Mouse (Mus musculus): ENCODE results near the gene Thumpd1.
"Not testable (repeated sequence)": the region's sequence is repeated elsewhere in the genome, so short reads cannot be mapped to it uniquely, and the experiment has no call there.

Thumpd1 gene

GRCm38 (mm10) chr7:119720253-119720946 lies at the start of gene Thumpd1:
Gene Thumpd1, minus strand, starts transcription at chr7:119720798.
- in situ Hi-C loops (cut with MseI, MboI), result no loop called here

- in situ Hi-C loops (cut with MseI, MboI), result no loop called here
Measured at GRCm38 (mm10) chr7:119769895-119770294, 49.3 kb upstream of the Thumpd1 start.

DNA sequence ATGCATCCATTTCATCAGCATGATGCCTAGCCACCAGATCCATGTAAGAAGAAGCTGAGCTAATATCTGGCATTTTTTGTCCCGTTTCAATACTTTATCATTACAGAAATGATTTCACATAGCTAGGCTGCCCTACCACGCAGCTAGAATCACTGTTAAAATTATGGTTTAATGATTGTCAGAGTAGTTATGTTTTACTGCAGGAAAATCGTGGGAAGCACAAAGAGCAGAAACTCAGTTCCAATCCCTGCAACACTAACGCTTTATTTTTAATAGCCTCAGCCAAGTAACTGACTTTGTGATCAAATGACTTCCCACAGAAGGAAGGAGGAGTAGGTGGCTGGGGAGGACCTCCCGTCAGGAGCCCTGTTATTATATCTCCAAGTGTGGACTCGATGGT lies 46.4 kb upstream of the Thumpd1 start:
- in situ Hi-C loops (cut with MseI, MboI), result no loop called here

GRCm38 (mm10) chr7:119764377-119764776 lies 43.8 kb upstream of the Thumpd1 start:
- in situ Hi-C loops (cut with MseI, MboI), result no loop called here

- in situ Hi-C loops (cut with MseI, MboI), result no loop called here
Measured at GRCm38 (mm10) chr7:119762166-119762697, 41.6 kb upstream of the Thumpd1 start.

DNA sequence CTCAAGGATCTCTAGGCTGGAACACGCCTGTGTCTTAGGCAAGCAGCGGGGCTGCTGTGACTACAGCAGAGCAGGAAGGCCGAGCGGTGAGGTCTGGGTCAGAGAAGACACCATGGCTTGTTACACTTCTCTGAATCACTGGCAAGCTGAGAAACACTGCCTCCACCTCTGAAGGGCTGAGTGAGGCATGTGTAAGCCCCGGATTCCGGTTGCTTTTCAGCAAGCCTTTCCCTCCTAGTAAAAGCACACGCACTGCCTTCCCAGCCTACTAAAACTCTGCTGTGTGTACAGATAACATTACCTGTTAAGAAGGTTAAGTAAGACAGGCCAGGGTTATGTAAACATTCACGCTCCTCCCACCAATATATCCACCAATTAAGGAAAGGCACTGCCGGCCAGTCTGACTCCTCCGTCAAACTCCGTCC lies 39.9 kb upstream of the Thumpd1 start, which contains the start of gene Acsm3:
Acsm3 (plus strand) TSS at position 397 of the 425 bp plus-strand sequence.
- in situ Hi-C loops (cut with MseI, MboI), result no loop called here

DNA sequence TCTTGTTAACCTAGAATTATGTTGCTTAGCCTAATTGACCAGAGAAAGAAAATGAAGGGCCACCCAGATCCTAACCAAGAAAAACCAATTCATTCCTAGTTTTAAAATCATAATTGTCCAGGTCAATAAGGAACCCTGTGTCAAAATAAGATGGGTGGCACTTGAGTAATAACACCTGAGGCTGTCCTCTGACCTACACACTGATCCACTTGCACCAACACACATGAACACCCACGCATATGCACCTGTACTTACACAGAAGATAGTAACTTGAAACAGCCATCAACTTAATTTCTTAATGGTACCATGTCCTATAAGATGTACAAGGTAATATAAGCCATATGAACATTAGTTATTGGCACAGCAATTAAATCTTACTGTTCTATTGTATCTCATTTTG lies 33.1 kb upstream of the Thumpd1 start:
- in situ Hi-C loops (cut with MseI, MboI), result no loop called here

GRCm38 (mm10) chr7:119749942-119750341 lies 29.3 kb upstream of the Thumpd1 start:
- in situ Hi-C loops (cut with MseI, MboI), result no loop called here

GRCm38 (mm10) chr7:119748761-119749160 lies 28.2 kb upstream of the Thumpd1 start:
- in situ Hi-C loops (cut with MseI, MboI), result no loop called here

GRCm38 (mm10) chr7:119745869-119746268 lies 25.3 kb upstream of the Thumpd1 start:
- in situ Hi-C loops (cut with MseI, MboI), result no loop called here

DNA sequence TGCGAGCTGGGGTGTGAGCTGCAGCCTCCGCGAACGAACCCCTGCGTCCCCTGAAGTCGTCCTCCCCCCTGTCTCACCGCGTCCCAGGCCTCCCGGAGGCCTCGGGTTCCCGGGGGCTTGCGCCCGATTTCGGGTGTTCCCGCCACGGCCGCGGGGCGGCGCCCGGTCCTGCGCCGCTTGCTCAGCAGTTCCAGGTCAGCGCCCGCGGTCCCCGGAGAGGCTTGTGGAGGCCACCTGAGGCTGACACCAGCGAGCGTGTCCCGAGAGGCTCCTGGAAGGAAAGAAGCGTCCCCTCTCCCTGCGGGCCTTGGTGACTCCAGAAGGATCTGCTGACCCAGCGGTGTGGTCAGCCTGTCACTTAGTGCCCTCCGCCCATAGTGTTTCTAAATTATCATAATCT lies 23.7 kb upstream of the Thumpd1 start:
- in situ Hi-C loops (cut with MseI, MboI), result no loop called here

- in situ Hi-C loops (cut with MseI, MboI), result not testable (repeated sequence)
Measured at GRCm38 (mm10) chr7:119739798-119740468, 19.3 kb upstream of the Thumpd1 start.

DNA sequence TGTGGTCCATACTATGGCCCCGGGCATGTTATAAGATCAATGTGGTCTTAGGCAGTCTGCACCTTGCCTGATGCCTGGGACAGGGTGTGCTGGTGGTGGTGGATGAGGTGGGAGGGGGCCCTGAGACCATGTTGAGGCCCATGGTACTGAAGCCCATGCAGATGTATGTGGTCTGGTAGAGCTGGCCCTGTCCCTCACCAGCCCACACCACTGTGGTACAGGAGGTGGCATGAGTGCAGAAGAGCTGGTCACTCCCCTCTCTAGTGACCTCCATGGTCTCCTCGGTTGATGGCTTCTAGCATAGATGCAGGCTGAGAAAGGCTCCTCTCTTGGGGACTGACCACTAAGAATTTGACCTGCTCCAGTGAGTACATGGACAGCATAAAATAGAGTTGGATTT lies 18.3 kb upstream of the Thumpd1 start:
- in situ Hi-C loops (cut with MseI, MboI), result no loop called here

GRCm38 (mm10) chr7:119731262-119731661 lies 10.7 kb upstream of the Thumpd1 start:
- in situ Hi-C loops (cut with MseI, MboI), result not testable (repeated sequence)

DNA sequence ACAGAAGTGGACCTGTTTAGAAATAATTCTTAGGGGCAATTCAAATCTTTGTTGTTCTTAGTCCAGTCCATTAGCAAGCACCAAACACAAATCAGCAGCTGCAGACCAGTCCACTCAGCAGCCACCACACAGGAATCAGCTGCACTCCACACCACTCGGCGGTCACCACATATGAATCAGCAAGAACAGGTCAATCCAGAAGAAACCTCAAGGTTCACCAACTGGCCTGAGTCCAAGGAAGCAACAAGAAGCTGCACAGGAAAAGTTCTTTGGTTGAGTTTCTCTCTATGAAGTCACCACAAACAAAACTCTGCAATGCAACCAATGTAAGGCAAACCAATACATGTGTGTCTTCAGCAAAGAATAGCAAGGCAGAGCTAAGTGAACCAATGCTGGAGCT lies 7.0 kb upstream of the Thumpd1 start:
- in situ Hi-C loops (cut with MseI, MboI), result no loop called here

GRCm38 (mm10) chr7:119720947-119721310 lies 331 bp upstream of the Thumpd1 start:
- in situ Hi-C loops (cut with MseI, MboI), result no loop called here

GRCm38 (mm10) chr7:119714111-119714510 lies 6.5 kb downstream of the Thumpd1 start:
- in situ Hi-C loops (cut with MseI, MboI), result no loop called here

GRCm38 (mm10) chr7:119694926-119695325 lies 25.7 kb downstream of the Thumpd1 start:
- in situ Hi-C loops (cut with MseI, MboI), result no loop called here

GRCm38 (mm10) chr7:119692302-119692701 lies 28.3 kb downstream of the Thumpd1 start:
- in situ Hi-C loops (cut with MseI, MboI), result no loop called here

GRCm38 (mm10) chr7:119689726-119690125 lies 30.9 kb downstream of the Thumpd1 start, which contains the start of gene Acsm4:
Gene Acsm4, plus strand, starts transcription at chr7:119690026.
- in situ Hi-C loops (cut with MseI, MboI), result no loop called here

GRCm38 (mm10) chr7:119682699-119683098 lies 37.9 kb downstream of the Thumpd1 start:
- in situ Hi-C loops (cut with MseI, MboI), result no loop called here

- in situ Hi-C loops (cut with MseI, MboI), result no loop called here
Measured at GRCm38 (mm10) chr7:119680107-119680506, 40.5 kb downstream of the Thumpd1 start.

GRCm38 (mm10) chr7:119673465-119673864 lies 47.1 kb downstream of the Thumpd1 start:
- in situ Hi-C loops (cut with MseI, MboI), result no loop called here
